Mouse (Mus musculus): ENCODE results near the gene Aqp11.

Aqp11 gene

DNA sequence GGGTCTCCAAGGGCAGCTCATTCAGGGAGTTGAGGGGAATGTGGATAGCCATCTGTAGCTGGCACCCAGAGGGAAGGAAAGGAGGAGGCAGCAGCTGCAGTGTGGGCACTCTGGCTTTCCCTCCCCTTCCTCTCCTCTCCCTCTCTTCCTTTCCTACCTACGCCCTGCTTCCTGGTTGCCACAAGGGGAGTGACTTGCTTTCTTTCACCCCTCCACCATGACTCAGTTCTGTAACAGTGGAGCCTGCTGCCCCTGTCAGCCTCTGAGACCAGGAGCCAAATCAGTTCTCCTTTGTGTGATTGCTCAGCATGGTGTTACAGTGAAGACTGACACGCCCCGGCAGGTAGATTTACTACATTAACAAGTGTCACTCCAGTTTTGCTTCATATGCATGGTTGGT lies 28.9 kb downstream of the Aqp11 start:
- DNase-seq (ENCODE audit: low spot score in 2 of 2) = no peak

- DNase-seq (ENCODE audit: low spot score in 2 of 2) = no peak
These were observed 30.3 kb downstream of the Aqp11 start for GRCm38 (mm10) chr7:97707809-97708208.

GRCm38 (mm10) chr7:97707123-97707522 lies 31.0 kb downstream of the Aqp11 start:
- no peak for DNase-seq (ENCODE audit: low spot score in 2 of 2)

- DNase-seq (ENCODE audit: low spot score in 2 of 2) = no peak
These were observed 37.0 kb downstream of the Aqp11 start for GRCm38 (mm10) chr7:97701106-97701505.

GRCm38 (mm10) chr7:97700173-97700572 lies 37.9 kb downstream of the Aqp11 start:
- DNase-seq (ENCODE audit: low spot score in 2 of 2) = no peak

DNA sequence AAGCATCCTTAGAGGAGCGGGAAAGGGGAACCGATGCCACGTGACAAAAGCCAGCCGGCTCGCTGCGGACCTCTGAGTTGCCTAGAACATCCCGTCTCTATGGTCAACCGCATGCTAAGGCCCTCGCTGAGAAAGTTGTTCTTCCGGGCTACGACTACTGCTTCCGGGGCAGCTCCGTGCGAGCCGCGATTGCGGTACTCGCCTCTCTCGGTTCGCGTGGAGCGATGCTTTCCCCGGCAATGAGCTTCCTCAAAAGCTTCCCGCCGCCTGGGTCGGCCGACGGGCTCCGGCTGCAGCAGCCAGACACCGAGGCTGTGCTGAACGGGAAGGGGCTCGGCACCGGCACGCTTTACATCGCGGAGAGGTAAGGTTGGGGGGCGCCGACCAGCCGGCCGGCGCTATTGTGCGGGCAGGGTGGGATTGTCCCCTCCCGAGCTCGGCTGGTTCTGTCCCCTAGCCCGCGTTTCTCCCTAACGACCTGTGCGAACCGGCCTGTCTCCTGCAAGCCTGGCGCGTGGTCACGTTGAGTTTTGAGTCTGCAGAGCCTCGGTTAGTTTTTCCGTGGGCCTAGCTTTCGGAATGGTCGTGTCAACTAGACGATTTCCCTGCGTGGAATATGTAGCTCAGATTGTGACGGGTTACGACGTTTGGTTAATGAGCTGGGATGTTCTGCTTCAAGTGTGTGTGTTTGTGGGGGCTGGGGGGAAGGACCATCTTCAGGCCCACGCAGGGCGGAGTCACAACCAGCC lies 41.4 kb downstream of the Aqp11 start, which contains the start of gene Clns1a:
Gene Clns1a (plus strand): TSS at position 129 of the 749 bp plus-strand sequence.
- peak; percentile 85 to 94 for DNase-seq (ENCODE audit: low spot score in 2 of 2)

- peak in 1 of 2 experiments; percentile 18 for DNase-seq (ENCODE audit: low spot score in 2 of 2)
These were observed 42.0 kb downstream of the Aqp11 start for GRCm38 (mm10) chr7:97696133-97696505.

DNA sequence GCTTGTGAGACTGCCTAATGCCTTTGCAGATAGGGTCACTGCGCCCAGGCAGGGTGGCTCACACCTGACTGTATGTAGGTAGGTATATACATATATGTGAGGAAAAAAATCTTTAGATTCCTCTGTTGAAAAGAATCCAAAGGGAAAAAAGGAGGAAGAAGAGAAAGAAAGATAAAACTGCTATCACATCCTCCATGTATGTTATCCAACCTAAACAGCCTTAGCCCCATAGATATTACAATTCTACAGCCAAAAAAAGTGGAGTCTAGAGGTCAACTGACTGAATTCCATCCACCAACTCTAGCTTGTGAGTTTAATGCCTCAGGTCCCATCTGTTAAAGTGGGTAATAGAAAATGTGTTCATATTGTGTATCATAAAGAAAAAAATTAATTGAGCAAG lies 42.6 kb downstream of the Aqp11 start:
- DNase-seq (ENCODE audit: low spot score in 2 of 2) = no peak

DNA sequence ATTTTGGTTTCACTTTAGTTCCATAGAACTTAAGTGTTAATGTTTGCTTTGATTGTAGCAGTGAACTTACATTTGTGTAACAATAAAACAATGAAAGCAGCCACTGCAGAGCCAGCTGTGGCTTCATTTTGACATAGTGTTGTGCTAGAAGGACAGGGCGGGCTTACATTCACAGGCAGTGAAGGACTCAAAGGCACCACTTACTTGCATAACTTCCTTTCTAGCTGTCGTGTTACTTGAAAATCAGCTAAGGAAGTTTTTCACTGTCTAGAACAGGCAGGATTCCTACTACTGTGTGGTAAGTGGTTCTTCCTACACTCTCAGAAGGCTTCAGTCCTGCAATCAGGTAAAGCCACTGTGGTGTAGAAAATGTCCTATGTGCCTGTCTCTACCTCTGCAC lies 50.3 kb downstream of the Aqp11 start:
- no peak for DNase-seq (ENCODE audit: low spot score in 2 of 2)

- no peak for DNase-seq (ENCODE audit: low spot score in 2 of 2)
These were observed 58.9 kb downstream of the Aqp11 start for GRCm38 (mm10) chr7:97679239-97679638.

All from urinary bladder, postnatal 4 days (tissue).